ENCODE assay signal across 16 mouse cellular contexts in genomic region chr3:27929219-27929618, GRCm38 (mm10). TPM values are rescaled to one million over a fixed set of nuclear protein-coding genes. Genes with fewer than 3 reads are reported as not detected.
"Had no signal": no experiment of that assay in that cellular context is flagged by ENCODE, and none has a peak within 500 bp of the region (broad histone marks: within the 10 kb centered on the region; RNA-seq: fewer than 3 reads in every experiment).

No protein-coding gene starts in this region.

- ATAC-seq: intestine, embryonic 16.5 days had no signal

- H3K4me2 ChIP-seq: kidney, embryonic 15.5 days; limb, embryonic 13.5 days; neural tube, embryonic 12.5 days had no signal

- H3K27ac ChIP-seq: kidney, embryonic 15.5 days; limb, embryonic 13.5 days; liver, embryonic 14.5 days; midbrain, embryonic 10.5 days; neural tube, embryonic 12.5 days had no signal

- H3K4me1 ChIP-seq: kidney, embryonic 15.5 days; limb, embryonic 13.5 days; midbrain, embryonic 10.5 days; neural tube, embryonic 12.5 days had no signal

- H3K9ac ChIP-seq: kidney, embryonic 15.5 days; limb, embryonic 13.5 days; liver, embryonic 14.5 days; neural tube, embryonic 12.5 days had no signal

- H3K4me3 ChIP-seq: kidney, embryonic 15.5 days; limb, embryonic 13.5 days; midbrain, embryonic 10.5 days; neural tube, embryonic 12.5 days had no signal

- DNase-seq: kidney, adult 2 months; kidney, postnatal 14 days; lung, adult 18-20 months; lung, postnatal 4 days; midbrain, embryonic 14.5 days; spleen, adult 18-20 months had no signal

- H3K9me3 ChIP-seq: kidney, embryonic 15.5 days; limb, embryonic 13.5 days; midbrain, embryonic 10.5 days; neural tube, embryonic 12.5 days had no signal

- H3K27me3 ChIP-seq: kidney, embryonic 15.5 days; limb, embryonic 13.5 days; neural tube, embryonic 12.5 days had no signal

- H3K36me3 ChIP-seq: kidney, embryonic 15.5 days; limb, embryonic 13.5 days; midbrain, embryonic 10.5 days; neural tube, embryonic 12.5 days had no signal

RNA-seq across cellular contexts. Expression of gene Tmem212, which starts 33.1 kb away (rescaled TPM):
- polyA plus RNA-seq: intestine, embryonic 16.5 days; kidney, adult 2 months; kidney, embryonic 15.5 days; large intestine, adult 2 months; limb, embryonic 13.5 days; liver, adult 2 months; liver, embryonic 14.5 days; midbrain, embryonic 10.5 days; midbrain, embryonic 14.5 days; neural tube, embryonic 12.5 days; stomach, embryonic 14.5 days; urinary bladder, adult 2 months had no signal
